Mouse (Mus musculus): ENCODE measurements around the gene Pcf11.

Pcf11 gene

GRCm38 (mm10) chr7:92669507-92670471 lies at the start of gene Pcf11:
Pcf11 (minus strand) TSS chr7:92669934.
- CTCF ChIA-PET = interaction anchor here (0.7 to 1.2 kb wide), 3 partner anchors 16 to 36 kb away, joined by 3 to 9 read pairs (median 3); no protein-coding TSS in a partner anchor

DNA sequence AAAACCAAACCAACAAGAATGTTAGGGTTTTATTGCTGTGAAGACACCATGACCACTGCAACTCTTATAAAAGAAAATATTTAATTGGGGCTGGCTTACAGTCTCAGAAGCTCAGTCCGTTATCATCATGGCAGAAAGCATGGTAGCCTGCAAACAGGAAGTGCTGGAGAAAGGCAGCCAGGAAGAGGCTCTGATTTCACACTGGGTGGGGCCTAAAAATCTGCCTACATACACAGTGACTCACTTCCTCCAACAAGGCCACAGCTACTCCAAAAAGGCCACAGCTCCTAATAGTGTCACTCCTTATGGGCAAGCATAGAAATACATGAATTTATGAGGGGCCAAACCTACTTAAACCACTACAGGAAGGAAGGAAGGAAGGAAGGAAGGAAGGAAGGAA lies 45.3 kb upstream of the Pcf11 start:
- CTCF ChIA-PET = no interaction called here

DNA sequence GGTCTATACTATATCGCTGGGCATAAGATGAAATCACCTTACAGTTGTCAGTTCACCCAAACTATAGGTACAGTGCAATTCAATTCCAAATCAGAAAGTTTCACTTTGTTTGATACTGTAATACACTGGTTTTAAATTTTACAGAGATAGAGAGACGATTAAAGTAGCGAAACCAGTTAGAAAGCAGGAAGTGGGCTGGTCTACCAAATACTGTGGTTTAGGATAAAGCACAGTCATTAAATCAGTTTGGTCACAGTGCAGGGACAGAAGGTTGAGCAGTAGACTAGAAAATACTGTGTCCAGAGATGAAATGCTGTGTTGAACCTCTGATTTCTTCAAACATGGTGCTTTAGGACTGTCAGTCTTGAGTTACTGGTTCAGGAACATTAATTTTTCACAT lies 41.9 kb upstream of the Pcf11 start:
- CTCF ChIA-PET = no interaction called here

GRCm38 (mm10) chr7:92709573-92709972 lies 39.8 kb upstream of the Pcf11 start:
- CTCF ChIA-PET = no interaction called here

- CTCF ChIA-PET = no interaction called here
Measured at GRCm38 (mm10) chr7:92706711-92707110, 37.0 kb upstream of the Pcf11 start.

GRCm38 (mm10) chr7:92705534-92705933 lies 35.8 kb upstream of the Pcf11 start:
- CTCF ChIA-PET = interaction anchor here (0.5 kb wide), 1 partner anchor 35 kb away, joined by 9 read pairs; no protein-coding TSS in a partner anchor

GRCm38 (mm10) chr7:92703661-92704060 lies 33.9 kb upstream of the Pcf11 start:
- CTCF ChIA-PET = no interaction called here

GRCm38 (mm10) chr7:92698770-92699169 lies 29.0 kb upstream of the Pcf11 start:
- CTCF ChIA-PET = no interaction called here

- CTCF ChIA-PET = no interaction called here
Measured at GRCm38 (mm10) chr7:92696395-92696794, 26.7 kb upstream of the Pcf11 start.

- CTCF ChIA-PET = interaction anchor here (0.8 kb wide), 1 partner anchor 196 kb away, joined by 3 read pairs; no protein-coding TSS in a partner anchor
Measured at GRCm38 (mm10) chr7:92689101-92689500, 19.4 kb upstream of the Pcf11 start.

GRCm38 (mm10) chr7:92688299-92688669 lies 18.6 kb upstream of the Pcf11 start:
- CTCF ChIA-PET = interaction anchor here (0.8 kb wide), 1 partner anchor 196 kb away, joined by 3 read pairs; no protein-coding TSS in a partner anchor

DNA sequence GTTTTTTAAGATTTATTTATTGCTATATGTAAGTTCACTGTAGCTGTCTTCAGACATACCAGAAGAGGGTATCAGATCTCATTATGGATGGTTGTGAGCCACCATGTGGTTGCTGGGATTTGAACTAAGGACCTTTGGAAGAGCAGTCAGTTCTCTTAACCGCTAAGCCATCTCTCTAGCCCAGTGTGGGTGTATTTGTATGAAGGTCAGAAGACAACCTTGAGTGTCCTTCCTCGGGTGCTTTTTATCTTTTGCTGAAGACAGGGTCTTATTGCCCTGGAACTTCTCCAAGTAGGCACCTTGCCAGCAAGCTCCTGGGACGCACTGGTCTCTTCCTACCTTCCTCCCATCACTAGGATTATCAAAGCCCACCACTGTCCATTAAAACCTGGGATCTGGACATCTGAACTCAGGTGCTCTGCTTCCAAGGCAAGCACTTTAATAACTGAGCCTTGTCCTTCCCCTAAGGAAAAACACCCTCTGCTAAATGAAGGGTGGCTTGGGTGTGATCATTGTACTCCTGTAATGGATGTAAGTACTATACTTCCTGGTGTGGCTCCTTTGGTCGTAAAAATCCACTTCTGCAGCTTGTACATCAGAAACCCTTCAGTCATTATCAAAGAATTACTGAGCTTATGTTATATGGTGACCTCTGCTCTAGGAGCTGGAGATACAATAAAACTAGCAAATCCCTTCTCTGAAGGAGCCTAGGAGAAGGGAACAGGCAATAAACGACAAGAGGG lies 18.0 kb upstream of the Pcf11 start:
- CTCF ChIA-PET = no interaction called here

DNA sequence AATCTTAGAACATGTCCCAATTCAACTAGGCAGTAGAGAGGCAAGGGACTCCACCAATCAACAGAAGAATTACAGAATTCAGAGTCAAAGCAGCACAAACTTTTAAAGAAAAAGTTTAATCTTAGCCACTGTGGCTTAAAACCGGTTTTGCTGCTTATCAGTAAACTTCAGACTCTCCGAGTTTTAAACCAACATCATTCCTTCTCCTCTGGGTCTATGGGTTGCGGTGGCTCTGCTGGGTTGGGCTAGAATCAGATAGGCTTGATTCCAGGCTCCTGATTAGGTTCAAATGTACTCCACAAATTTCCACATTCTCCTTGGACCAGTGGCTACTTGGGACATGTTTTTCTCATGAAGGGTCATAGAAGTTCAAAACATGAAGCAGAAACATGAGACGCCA lies 7.6 kb upstream of the Pcf11 start:
- CTCF ChIA-PET = no interaction called here

DNA sequence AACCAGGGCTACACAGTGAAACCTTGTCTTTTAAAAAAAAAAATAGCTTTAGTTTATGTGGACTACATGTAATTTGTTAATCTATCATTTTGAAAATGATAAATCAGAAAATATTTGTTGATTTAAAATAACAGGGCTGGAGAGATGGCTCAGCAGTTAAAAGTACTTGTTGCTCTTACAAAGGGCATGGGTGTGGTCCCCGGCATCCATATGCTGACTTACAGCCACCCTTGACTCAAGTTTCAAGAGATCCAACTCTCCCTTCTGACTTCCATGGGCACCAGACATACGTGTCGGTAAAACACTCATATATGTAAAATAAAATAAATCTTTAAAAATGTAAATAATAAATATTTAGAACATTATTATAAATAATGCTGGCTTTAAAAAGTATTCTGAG lies 5.4 kb upstream of the Pcf11 start:
- CTCF ChIA-PET = no interaction called here

GRCm38 (mm10) chr7:92668791-92669506 lies 785 bp downstream of the Pcf11 start:
- CTCF ChIA-PET = no interaction called here

DNA sequence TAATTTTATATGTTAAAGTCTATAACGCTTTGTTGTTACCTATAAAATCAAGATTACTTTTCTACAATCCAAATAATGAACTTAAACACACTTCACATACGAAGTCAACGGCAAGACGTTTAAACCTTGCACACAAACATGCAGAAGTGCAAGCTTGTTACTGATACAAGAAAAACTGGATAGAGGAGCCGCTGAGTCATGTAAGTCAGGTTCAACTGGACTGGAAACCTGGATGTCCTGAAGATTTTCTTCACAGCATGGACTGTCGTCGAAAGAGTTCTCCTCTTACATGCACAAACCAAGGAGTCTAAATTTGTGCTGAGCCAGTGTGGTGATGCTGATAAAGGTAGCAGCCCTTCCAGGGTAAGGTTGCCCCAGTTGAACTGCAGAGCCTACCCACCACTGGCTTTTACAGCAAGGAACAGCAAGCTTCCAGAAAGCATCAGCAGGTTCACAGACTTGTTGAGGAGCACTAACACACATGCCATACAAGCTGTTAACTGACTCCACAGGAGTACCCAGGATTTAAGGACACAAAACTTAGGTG lies 3.4 kb downstream of the Pcf11 start:
- CTCF ChIA-PET = no interaction called here

- CTCF ChIA-PET = no interaction called here
Measured at GRCm38 (mm10) chr7:92658050-92658449, 11.7 kb downstream of the Pcf11 start.

DNA sequence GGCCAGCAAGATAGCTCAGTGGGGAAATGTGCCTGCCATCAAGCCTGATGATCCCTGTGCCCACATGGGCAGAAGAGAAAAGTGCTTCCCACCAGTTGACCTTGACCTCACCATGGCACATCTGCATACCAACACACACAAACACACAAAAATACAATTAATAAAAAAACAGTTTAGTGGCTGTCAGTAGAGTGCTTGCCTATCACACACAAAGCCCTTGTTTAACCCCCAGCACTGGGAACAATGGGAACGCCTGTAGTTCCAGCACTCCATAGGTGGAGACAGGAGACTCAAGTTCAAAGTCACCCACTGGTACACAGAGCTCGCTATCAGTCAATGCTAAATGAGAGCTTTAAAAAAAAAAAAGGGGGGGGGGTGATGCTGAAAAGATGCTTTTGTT lies 13.3 kb downstream of the Pcf11 start:
- CTCF ChIA-PET = interaction anchor here (0.6 kb wide), 2 partner anchors 74 to 77 kb away, joined by 3 to 17 read pairs; no protein-coding TSS in a partner anchor

DNA sequence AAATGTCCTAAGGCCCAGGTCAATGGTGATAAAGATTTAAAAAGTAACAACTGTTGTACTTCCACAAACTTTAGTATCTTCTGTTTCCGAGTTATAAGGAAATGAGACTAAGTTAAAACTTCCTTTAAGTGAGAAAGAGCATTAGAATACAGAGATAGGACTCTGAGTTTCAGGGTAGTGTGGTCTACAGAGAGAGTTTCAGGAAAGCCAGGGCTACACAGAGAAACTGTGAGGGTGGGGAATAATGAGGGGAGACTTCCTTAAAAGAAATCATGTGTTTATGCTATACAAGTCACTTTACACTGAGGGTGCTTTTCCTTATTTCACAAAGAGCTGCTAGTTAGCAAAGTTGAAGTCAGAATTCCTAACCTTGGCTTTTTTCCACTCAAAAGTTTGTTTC lies 16.4 kb downstream of the Pcf11 start:
- CTCF ChIA-PET = interaction anchor here (0.7 to 0.9 kb wide), 2 partner anchors 17 to 198 kb away, joined by 3 read pairs; no protein-coding TSS in a partner anchor

- CTCF ChIA-PET = no interaction called here
Measured at GRCm38 (mm10) chr7:92647790-92648189, 21.9 kb downstream of the Pcf11 start.

GRCm38 (mm10) chr7:92642358-92642757 lies 27.4 kb downstream of the Pcf11 start:
- CTCF ChIA-PET = no interaction called here

GRCm38 (mm10) chr7:92638050-92638449 lies 31.7 kb downstream of the Pcf11 start:
- CTCF ChIA-PET = no interaction called here

Data from spleen, embryonic (tissue).